Mouse (Mus musculus): ENCODE data around the gene Mettl7a3. TPM values are rescaled to one million over a fixed set of nuclear protein-coding genes. Genes with fewer than 3 reads are reported as not detected.
"Not testable (repeated sequence)": the region's sequence is repeated elsewhere in the genome, so short reads cannot be mapped to it uniquely, and the experiment has no call there.

The Mettl7a3 gene
- polyA plus RNA-seq, 1 experiment from 2014 or later = 0.17 TPM

- Histone ChIP-seq H3K36me3 (ENCODE audit: control insufficient read depth, insufficient read depth, low read length) (no peaks in the 10 kb centered on the region), H3K27me3 (ENCODE audit: control insufficient read depth, insufficient read depth, low read length) (no peaks in the 10 kb centered on the region), H3K4me2 (ENCODE audit: low read depth, low read length) (no peak overlapping the region), H3K27ac (ENCODE audit: low read depth, low read length) (no peak overlapping the region), H3K4me3 (ENCODE audit: low read depth, low read length) (no peak overlapping the region), H3K9ac (replicated peaks; ENCODE audit: low read depth, low read length) (no peak overlapping the region), H3K9me3 (ENCODE audit: control insufficient read depth, low read length) (no peaks in the 10 kb centered on the region), H3K4me1 (ENCODE audit: control insufficient read depth, insufficient read depth, low read length) (no peaks in the 10 kb centered on the region)
- 53% methylated on average over 7 of the region's 7 CpGs for WGBS
- no peak for ATAC-seq (ENCODE audit: low read depth)
These were observed 32.4 kb downstream of the Mettl7a3 start for GRCm38 (mm10) chr15:100367119-100367518.

- no peak for ATAC-seq (ENCODE audit: low read depth)
- H3K4me1 ChIP-seq (ENCODE audit: control insufficient read depth, insufficient read depth, low read length) = no peaks in the 10 kb centered on the region
- no peaks in the 10 kb centered on the region for H3K9me3 ChIP-seq (ENCODE audit: control insufficient read depth, low read length)
- no peak overlapping the region for H3K9ac ChIP-seq (replicated peaks; ENCODE audit: low read depth, low read length)
- 35% methylated on average over 5 of the region's 5 CpGs for WGBS
- H3K27ac ChIP-seq (ENCODE audit: low read depth, low read length) = no peak overlapping the region
- no peaks in the 10 kb centered on the region for H3K36me3 ChIP-seq (ENCODE audit: control insufficient read depth, insufficient read depth, low read length)
- H3K4me3 ChIP-seq (ENCODE audit: low read depth, low read length) = no peak overlapping the region
- no peaks in the 10 kb centered on the region for H3K27me3 ChIP-seq (ENCODE audit: control insufficient read depth, insufficient read depth, low read length)
- no peak overlapping the region for H3K4me2 ChIP-seq (ENCODE audit: low read depth, low read length)
These were observed 40.3 kb downstream of the Mettl7a3 start for GRCm38 (mm10) chr15:100375066-100375465.

- not testable (repeated sequence) for H3K4me3 ChIP-seq (ENCODE audit: low read depth, low read length); H3K27ac ChIP-seq (ENCODE audit: low read depth, low read length); H3K4me2 ChIP-seq (ENCODE audit: low read depth, low read length); H3K27me3 ChIP-seq (ENCODE audit: control insufficient read depth, insufficient read depth, low read length); H3K9ac ChIP-seq (replicated peaks; ENCODE audit: low read depth, low read length); H3K4me1 ChIP-seq (ENCODE audit: control insufficient read depth, insufficient read depth, low read length); H3K36me3 ChIP-seq (ENCODE audit: control insufficient read depth, insufficient read depth, low read length); H3K9me3 ChIP-seq (ENCODE audit: control insufficient read depth, low read length)
- ATAC-seq (ENCODE audit: low read depth) = 0 out of 2 replicates have a peak, but pooled peaks have one; percentile 28
- WGBS = 41% methylated on average over 4 of the region's 9 CpGs
These were observed 43.2 kb downstream of the Mettl7a3 start for GRCm38 (mm10) chr15:100377847-100378505.

GRCm38 (mm10) chr15:100379658-100380057 lies 44.9 kb downstream of the Mettl7a3 start:
- no peaks in the 10 kb centered on the region for H3K4me1 ChIP-seq (ENCODE audit: control insufficient read depth, insufficient read depth, low read length)
- H3K27me3 ChIP-seq (ENCODE audit: control insufficient read depth, insufficient read depth, low read length) = no peaks in the 10 kb centered on the region
- ATAC-seq (ENCODE audit: low read depth) = no peak
- no peak overlapping the region for H3K9ac ChIP-seq (replicated peaks; ENCODE audit: low read depth, low read length)
- H3K9me3 ChIP-seq (ENCODE audit: control insufficient read depth, low read length) = no peaks in the 10 kb centered on the region
- H3K4me3 ChIP-seq (ENCODE audit: low read depth, low read length) = no peak overlapping the region
- 88% methylated on average over 8 of the region's 8 CpGs for WGBS
- H3K4me2 ChIP-seq (ENCODE audit: low read depth, low read length) = no peak overlapping the region
- no peaks in the 10 kb centered on the region for H3K36me3 ChIP-seq (ENCODE audit: control insufficient read depth, insufficient read depth, low read length)
- no peak overlapping the region for H3K27ac ChIP-seq (ENCODE audit: low read depth, low read length)

- no peaks in the 10 kb centered on the region for H3K4me1 ChIP-seq (ENCODE audit: control insufficient read depth, insufficient read depth, low read length)
- 73% methylated on average over 2 of the region's 2 CpGs for WGBS
- no peak for ATAC-seq (ENCODE audit: low read depth)
These were observed 45.4 kb downstream of the Mettl7a3 start for GRCm38 (mm10) chr15:100380104-100380503.

GRCm38 (mm10) chr15:100385705-100386104 lies 51.0 kb downstream of the Mettl7a3 start:
- no peak for ATAC-seq (ENCODE audit: low read depth)
- no peaks in the 10 kb centered on the region for H3K27me3 ChIP-seq (ENCODE audit: control insufficient read depth, insufficient read depth, low read length)
- H3K4me1 ChIP-seq (ENCODE audit: control insufficient read depth, insufficient read depth, low read length) = no peaks in the 10 kb centered on the region
- H3K36me3 ChIP-seq (ENCODE audit: control insufficient read depth, insufficient read depth, low read length) = no peaks in the 10 kb centered on the region
- H3K9ac ChIP-seq (replicated peaks; ENCODE audit: low read depth, low read length) = no peak overlapping the region
- H3K9me3 ChIP-seq (ENCODE audit: control insufficient read depth, low read length) = no peaks in the 10 kb centered on the region
- H3K4me2 ChIP-seq (ENCODE audit: low read depth, low read length) = no peak overlapping the region
- H3K4me3 ChIP-seq (ENCODE audit: low read depth, low read length) = no peak overlapping the region
- no peak overlapping the region for H3K27ac ChIP-seq (ENCODE audit: low read depth, low read length)
- WGBS = 91% methylated on average over 9 of the region's 9 CpGs

More at GRCm38 (mm10) chr15:100380104-100380503, 45.4 kb downstream of the Mettl7a3 start:
- Histone ChIP-seq H3K9ac (replicated peaks; ENCODE audit: low read depth, low read length) (no peak overlapping the region), H3K4me2 (ENCODE audit: low read depth, low read length) (no peak overlapping the region), H3K27ac (ENCODE audit: low read depth, low read length) (no peak overlapping the region), H3K36me3 (ENCODE audit: control insufficient read depth, insufficient read depth, low read length) (no peaks in the 10 kb centered on the region), H3K4me3 (ENCODE audit: low read depth, low read length) (no peak overlapping the region), H3K27me3 (ENCODE audit: control insufficient read depth, insufficient read depth, low read length) (no peaks in the 10 kb centered on the region), H3K9me3 (ENCODE audit: control insufficient read depth, low read length) (no peaks in the 10 kb centered on the region)

GRCm38 (mm10) chr15:100387544-100388223 lies 53.0 kb downstream of the Mettl7a3 start:
- no peak for ATAC-seq (ENCODE audit: low read depth)

GRCm38 (mm10) chr15:100388224-100388835 lies 53.6 kb downstream of the Mettl7a3 start:
- Histone ChIP-seq H3K9ac (replicated peaks; ENCODE audit: low read depth, low read length) (no peak overlapping the region), H3K27ac (ENCODE audit: low read depth, low read length) (no peak overlapping the region), H3K4me1 (ENCODE audit: control insufficient read depth, insufficient read depth, low read length) (no peaks in the 10 kb centered on the region), H3K4me2 (ENCODE audit: low read depth, low read length) (no peak overlapping the region), H3K9me3 (ENCODE audit: control insufficient read depth, low read length) (no peaks in the 10 kb centered on the region), H3K27me3 (ENCODE audit: control insufficient read depth, insufficient read depth, low read length) (no peaks in the 10 kb centered on the region), H3K36me3 (ENCODE audit: control insufficient read depth, insufficient read depth, low read length) (no peaks in the 10 kb centered on the region), H3K4me3 (ENCODE audit: low read depth, low read length) (no peak overlapping the region)
- no peak for ATAC-seq (ENCODE audit: low read depth)
- WGBS = 95% methylated on average over 16 of the region's 16 CpGs

More at GRCm38 (mm10) chr15:100387544-100388223, 53.0 kb downstream of the Mettl7a3 start:
- no peaks in the 10 kb centered on the region for H3K27me3 ChIP-seq (ENCODE audit: control insufficient read depth, insufficient read depth, low read length)
- no peaks in the 10 kb centered on the region for H3K4me1 ChIP-seq (ENCODE audit: control insufficient read depth, insufficient read depth, low read length)
- no peak overlapping the region for H3K27ac ChIP-seq (ENCODE audit: low read depth, low read length)
- H3K4me3 ChIP-seq (ENCODE audit: low read depth, low read length) = no peak overlapping the region
- no peak overlapping the region for H3K9ac ChIP-seq (replicated peaks; ENCODE audit: low read depth, low read length)
- 95% methylated on average over 17 of the region's 17 CpGs for WGBS
- no peaks in the 10 kb centered on the region for H3K9me3 ChIP-seq (ENCODE audit: control insufficient read depth, low read length)
- no peak overlapping the region for H3K4me2 ChIP-seq (ENCODE audit: low read depth, low read length)
- no peaks in the 10 kb centered on the region for H3K36me3 ChIP-seq (ENCODE audit: control insufficient read depth, insufficient read depth, low read length)

- 65% methylated on average over 9 of the region's 9 CpGs for WGBS
- H3K27me3 ChIP-seq (ENCODE audit: control insufficient read depth, insufficient read depth, low read length) = no peaks in the 10 kb centered on the region
- H3K9ac ChIP-seq (replicated peaks; ENCODE audit: low read depth, low read length) = no peak overlapping the region
- no peaks in the 10 kb centered on the region for H3K36me3 ChIP-seq (ENCODE audit: control insufficient read depth, insufficient read depth, low read length)
- ATAC-seq (ENCODE audit: low read depth) = no peak
- no peak overlapping the region for H3K4me3 ChIP-seq (ENCODE audit: low read depth, low read length)
- H3K4me2 ChIP-seq (ENCODE audit: low read depth, low read length) = no peak overlapping the region
- no peaks in the 10 kb centered on the region for H3K9me3 ChIP-seq (ENCODE audit: control insufficient read depth, low read length)
- no peaks in the 10 kb centered on the region for H3K4me1 ChIP-seq (ENCODE audit: control insufficient read depth, insufficient read depth, low read length)
- H3K27ac ChIP-seq (ENCODE audit: low read depth, low read length) = no peak overlapping the region
These were observed 54.2 kb downstream of the Mettl7a3 start for GRCm38 (mm10) chr15:100388886-100389285.

All from neural tube, embryonic 14.5 days (tissue).